Mouse (Mus musculus) neutrophil, adult 5-6 weeks (primary cell): Measurements from ENCODE around the gene Rasl11b. TPM values are rescaled to one million over a fixed set of nuclear protein-coding genes. Genes with fewer than 3 reads are reported as not detected.

ENCODE experiments used
- ATAC-seq: fragments of 151-379, 151-347 bp; 2 replicates; pipeline ENCODE4 v1.8.0; 2017; ENCODE audit warnings: mild to moderate bottlenecking, moderate TSS enrichment; ENCODE audit not compliant: insufficient number of reproducible peaks, poor library complexity, low FRiP score, severe bottlenecking; ENCODE audit errors: extremely low read depth
- total RNA-seq: library from RNA; stranded (forward); fragments of 200-1000 nt; gene quantifications from 2 replicates; pipeline ENCODE4 v1.2.3, GENCODE M21; 2017

The Rasl11b gene
- 1.2 TPM in 1 of 2 replicates, not detected in the other for total RNA-seq

DNA sequence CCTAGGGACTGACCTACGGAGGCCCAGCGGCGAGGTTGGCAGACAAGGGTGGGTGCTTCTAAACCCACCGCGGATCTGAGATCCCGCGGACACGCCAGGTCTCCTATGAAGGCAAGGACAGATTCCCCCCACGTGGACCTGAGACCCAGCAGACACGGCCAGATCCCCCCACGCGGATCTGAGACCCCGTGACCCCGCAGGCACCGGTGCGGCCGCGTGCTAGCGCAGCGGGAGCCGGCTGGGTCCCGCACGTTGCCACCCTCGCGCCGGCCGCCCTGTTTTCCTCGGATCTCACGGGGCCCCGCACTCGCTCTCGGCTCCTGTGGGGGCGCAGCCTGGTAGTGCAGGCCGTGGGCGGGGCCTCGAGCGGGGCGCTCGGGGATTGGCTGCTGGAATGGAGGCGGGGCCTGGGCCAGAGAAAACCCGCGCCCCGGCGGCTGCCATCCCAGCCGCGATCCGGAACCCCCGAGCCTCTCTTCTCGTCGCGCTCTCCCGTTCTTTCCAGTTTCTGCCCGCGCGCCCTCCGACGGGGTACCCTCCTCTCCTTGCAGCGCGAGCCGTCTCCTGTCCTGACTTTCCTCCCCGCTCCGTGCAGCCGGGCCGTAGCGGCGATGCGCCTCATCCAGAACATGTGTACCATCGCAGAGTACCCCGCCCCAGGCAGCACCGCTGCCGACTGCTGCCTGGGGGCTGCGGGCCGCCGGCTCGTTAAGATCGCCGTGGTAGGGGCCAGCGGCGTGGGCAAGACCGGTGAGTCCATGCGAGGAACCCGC, at the start of gene Rasl11b:
Gene Rasl11b (plus strand): TSS at position 446 of the 773 bp plus-strand sequence.
- peak; percentile 68 for ATAC-seq

DNA sequence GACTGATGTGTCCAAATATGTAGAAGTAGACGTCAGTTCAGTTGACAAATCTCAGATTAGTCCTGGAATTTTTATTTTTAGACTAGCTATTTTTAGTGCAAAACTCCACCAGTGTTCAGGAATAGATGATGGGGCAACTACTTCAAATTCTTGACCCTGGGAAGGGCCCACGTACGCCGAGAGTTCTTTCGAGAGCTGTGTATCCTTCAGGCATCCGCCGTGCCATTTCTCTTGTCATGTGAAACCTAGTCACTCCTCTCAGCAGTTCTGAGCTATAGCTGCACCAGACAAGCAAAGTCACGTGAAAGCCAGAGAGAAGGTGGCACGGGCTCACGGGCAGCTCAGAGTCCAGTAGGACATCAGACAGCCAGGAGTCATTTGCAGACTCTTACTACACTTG, 47.5 kb upstream of the Rasl11b start:
- ATAC-seq: no peak

DNA sequence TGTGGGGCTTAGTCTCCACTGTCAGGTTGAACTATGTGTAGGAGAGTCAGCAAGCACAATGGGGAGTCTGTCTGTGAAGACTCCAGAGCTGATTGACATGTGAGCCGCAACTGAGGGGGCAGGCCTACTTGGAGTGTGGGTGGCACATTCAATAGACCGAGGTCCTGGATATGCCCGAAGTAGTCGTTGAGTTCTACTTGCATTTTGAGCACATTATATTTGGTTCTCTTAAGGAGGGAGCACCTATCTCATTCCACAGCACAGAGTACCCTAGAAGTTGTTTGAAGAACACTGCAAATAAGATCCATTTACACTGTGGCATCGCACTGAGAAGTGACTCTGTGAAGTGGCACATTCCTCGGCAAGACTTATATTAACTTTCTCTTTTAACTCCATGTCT, 45.1 kb upstream of the Rasl11b start:
- no peak for ATAC-seq

DNA sequence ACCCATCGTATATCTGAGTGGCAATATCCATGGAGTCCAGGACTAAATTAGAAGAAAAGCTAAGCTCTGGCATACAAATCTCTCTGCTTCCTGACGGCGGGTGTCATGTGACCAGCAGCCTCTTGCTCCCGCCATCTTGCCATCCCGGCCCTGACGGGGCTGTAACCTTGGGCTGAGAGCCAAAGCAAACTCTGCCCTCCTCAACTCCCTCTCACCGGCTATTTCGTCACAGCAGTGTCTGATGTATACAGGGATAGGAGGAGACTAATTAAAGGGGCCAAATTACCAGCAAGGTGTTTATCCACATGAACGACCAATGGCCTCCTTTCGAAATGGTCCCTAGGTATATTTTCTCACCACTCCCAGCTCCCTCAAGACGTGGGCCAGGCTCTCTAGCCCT, 43.3 kb upstream of the Rasl11b start:
- ATAC-seq: no peak

DNA sequence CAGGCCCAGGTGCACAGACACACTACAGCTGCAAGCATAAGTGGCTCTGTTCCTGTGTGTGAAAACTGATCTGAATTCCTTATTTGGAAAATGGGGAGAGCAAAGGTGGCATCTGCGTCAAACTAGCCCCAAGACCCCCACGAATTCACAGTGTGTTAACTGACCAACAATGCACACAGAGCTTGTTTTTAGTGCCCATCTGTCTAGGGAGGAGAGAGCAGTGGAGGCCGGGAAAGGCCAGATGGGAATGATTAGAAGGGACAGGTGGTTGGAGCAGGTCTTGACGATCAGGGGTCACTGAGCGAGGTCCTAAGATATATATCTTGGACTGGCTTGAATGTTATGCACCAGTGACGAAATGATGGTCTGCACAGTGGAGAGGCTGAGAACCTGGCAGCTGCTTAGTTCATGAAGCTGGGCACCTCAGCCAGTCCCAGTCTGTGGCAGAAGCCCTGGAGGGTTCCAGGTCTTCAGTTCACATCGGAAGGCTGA, 39.2 kb upstream of the Rasl11b start:
- ATAC-seq: no peak

DNA sequence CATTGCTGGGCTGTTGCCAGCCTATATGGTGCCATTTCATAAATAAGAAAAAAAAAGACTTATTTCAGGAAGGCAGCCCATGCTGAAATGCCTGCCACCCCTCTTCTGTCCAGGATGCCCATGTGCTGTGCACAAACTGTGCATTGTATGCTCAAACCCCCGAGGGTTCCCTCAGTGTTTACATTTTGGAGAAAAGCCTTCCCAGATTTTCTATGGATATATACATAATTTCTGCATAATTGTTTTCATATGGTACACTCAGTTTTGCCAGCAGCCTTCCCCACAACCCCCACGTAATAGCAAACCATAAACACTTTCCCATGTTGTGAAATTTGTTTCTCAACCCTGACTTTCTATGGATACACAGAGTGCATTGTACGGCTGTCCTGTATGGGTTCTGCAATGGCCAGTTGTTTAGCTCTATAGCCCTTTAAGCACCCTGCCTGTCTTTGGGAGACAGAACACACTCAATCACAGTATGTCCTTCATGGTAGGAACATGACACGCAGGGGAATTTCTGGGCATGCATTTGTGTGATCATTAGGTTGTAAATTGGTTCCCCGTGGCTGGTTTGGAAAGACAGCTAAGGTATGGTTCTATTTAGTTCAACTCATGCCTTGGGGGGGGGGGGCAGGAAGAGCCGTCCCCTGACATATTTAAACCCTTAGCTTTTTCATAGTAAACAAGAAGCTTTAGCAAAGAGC, 36.0 kb upstream of the Rasl11b start:
- no peak for ATAC-seq

DNA sequence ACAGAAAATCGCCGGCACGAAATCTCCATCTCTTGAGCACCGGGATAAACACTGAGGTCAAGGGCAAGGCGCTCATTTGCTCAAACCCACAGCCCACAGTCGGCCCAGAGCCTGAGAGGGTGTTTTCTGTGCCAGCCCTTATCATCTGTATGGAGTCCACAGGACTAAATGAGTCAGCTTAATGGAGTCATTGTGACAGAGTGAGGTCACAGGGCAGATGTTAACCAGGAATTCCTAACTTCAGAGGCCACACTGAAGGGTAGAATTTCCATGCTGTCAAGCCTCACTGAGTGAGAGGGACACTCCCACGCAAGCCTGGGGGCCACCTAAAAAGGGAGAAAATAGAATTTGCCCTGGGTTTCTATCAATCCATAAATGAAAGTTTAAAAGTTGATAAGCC, 35.2 kb upstream of the Rasl11b start:
- ATAC-seq: no peak

DNA sequence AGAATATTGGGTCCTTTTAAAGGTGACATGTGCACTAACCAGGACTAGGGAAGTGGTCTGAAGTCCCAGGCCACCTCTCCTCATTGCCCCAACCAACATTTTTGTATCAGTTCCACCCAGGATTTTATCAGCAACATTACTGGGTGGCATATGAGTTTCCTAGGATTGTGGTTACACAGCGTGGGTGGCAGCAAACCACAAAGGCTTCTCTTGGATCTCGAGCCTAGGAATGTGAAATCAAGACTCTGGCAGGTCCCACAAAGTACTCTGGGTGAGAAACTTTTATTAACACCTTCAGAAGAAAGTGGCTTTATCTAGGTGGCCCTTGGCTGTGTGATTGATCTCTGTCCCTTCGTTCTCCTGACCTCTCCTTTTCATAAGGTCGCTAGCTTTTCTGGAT, 34.7 kb upstream of the Rasl11b start:
- ATAC-seq: no peak

DNA sequence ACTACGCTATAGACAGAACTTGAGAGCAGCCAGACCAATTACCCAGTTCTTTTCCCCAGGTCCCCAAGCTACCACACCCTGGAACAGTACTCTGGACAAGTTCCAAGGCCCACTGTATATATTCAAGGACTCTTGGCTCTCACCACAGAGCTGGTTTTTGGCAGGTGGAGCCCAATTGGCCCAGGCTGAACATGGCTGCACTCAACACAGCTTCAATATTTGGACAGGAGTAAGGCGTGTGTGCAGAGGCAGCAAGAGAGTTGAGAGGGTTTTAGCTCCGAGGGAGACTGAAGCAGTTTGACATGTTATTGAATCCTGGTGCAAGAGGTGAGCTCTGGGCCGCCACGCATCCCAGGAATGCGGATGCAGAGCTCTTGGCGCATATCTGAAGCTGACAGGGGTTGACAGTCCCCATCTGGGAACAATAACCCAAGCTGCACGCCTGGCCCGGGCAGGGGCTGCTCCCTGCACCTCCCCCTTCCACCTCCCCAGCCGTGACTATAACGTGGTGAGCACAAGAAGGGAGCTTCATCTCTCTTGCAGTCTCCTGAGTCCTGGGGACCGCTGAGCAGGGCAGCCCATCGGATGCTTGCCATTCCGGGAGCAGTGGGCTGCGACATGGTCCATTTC, 33.7 kb upstream of the Rasl11b start:
- no peak for ATAC-seq

DNA sequence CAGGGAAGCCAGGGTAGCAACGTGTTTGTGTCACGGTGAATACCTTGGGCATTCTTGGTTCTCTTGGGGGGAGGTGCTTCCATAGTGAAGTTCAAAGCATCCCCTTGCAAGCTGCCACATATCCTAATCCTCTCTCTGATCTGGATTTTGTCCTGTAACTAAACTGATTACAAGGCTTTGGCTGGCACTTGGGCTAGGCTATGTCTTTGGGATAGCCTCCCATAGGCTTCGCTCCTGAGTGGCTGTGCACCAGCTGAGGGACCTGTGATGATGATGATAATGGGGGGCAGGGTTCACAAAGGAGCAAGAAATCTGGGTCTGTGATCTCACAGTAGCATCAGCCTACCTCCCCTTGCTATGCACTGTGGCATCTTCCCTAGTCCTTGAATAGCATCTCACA, 33.1 kb upstream of the Rasl11b start:
- ATAC-seq: no peak

DNA sequence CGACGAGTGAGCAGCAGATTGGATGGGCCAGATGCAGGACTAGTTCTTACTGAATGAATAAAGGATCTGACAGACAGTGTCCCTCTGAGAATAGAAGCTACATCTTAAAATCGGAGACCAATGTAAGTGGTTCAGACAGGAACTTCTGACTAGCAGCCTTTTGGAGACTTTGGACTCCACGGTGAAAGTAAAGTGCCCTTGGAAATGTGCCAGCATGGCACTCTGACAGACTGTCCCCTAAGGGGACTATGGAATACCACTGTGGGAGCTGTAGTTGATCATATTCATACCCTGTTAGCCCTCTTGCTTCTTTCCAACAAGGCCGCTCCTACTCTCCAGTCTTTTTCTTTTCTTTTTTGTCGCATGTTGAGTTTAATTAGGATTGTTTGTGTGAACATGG, 31.9 kb upstream of the Rasl11b start:
- no peak for ATAC-seq

DNA sequence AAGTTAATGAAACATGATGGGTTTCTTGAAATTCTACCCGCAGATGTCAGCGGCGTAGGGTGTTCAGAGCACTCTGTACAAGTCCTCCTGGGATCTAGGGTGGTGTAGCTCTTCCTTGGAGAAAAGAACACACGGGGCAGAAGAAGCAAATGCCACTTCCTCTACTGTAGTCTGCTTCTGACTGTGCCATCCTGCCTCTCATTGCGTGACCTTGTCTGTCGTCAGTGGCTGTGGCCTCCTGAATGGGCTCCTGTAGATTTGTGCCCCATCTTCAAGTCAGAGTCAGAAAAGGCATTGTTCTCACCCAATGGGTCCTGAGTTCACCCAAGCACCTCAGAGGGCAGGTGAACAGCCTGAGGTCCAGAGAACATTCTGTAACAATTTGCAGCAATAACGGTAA, 30.5 kb upstream of the Rasl11b start:
- ATAC-seq: peak; percentile 25; the same call in 1 of the 2 replicates

DNA sequence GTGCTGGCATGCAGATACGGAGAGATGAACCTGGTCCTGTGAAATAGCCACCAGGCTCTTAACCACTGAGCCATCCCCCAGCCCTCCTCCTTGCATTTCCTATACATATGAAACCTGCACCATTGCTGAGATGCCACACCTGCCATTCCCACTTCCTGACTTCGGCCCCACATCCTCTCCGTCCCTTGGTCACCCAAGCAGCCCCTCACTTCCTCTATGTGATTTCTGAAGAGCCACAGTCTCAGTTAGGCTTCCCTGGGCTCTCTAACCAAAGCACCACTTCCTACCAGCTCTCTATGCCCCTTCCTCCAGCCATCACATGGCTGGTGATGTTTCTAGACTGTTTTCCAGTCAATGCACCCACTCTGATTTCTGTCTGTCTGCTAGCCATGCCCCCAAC, 28.4 kb upstream of the Rasl11b start:
- ATAC-seq: no peak

DNA sequence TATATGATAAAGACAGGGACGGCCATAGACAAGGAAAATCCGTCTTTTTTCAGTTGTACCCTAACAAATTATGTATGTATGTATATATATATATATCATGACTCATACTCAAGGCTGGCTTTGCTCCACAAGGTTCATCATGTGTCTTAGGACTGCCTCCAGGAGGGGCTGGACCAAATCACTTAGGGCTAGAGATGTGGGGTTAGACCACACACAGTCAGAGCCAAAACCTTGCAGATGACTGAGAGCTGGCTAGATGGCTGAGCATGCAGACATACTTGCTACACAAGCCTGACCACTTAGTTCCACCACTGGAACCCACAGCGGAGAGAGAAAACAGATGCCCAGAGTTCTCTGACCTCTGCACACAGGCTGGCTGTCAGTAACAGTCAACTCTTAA, 27.0 kb upstream of the Rasl11b start:
- ATAC-seq: no peak

DNA sequence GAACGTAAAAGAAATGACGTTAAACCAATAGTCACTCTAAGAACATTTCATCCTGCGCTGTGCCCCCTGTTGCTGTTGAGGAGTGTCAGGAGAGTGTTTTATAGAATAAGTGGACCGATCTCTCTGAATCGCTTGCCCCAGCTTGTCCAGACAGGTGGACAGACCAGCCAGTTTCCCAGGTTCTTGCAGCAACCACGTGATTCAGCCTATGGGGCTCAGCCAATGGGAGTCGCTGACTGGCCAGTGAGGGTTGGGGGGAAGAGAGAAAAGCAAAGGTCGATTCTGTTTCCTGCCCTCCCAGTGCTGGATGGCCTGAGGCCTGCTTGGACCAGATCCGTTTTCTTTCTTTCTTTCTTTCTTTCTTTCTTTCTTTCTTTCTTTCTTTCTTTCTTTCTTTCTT, 23.3 kb upstream of the Rasl11b start:
- no peak for ATAC-seq

DNA sequence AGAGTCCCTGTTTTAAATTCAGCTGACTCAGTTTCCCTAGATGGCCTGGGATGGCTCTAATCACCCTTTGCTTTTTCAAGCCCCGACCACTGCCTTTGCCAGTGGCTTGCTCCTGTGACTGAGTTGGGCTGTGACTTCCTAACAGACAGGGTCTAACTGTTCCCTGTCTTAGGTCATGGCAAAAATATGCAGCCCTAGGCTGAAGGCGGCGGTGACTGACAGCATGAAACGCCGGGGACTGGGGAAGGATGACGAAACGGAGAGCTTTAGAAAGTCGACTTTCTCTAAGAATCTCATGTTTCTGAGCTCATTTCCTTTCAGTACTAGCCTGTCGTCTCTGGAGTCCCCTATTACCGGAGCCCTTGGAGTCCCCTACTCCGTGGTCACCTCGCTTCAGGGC, 22.9 kb upstream of the Rasl11b start:
- ATAC-seq: no peak

DNA sequence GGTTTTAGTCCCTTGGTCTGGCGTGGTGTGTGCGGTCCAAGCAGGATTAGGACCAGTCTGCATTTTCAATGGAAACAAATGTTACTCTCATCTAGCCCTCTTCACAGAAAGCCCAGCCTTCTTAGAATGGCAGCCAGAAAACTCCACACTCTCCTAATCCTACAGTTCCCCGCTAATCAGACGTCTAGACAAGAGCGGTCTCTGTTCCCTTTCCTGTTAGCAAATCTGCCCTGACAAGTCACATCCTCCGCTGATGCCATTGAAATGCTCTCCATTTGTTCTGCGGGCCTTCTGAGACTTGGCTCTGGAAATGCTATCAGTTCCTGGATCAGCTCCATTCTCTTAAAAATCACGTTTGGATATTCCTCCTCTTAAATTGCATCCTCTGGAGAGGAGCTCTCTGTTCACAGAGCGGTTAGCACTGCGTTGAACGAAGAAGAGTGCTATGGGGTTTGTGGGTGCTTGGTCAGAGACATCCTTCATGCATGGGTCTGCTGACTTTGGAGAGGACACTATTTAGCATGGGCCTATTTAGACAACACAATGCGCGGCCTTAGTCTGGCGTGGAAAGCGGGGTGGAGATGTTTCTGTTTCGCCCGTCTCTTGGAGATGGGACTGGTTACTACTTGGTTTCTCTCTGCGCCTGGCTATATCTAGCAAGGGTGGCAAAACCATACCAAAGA, 21.8 kb upstream of the Rasl11b start:
- ATAC-seq: no peak

DNA sequence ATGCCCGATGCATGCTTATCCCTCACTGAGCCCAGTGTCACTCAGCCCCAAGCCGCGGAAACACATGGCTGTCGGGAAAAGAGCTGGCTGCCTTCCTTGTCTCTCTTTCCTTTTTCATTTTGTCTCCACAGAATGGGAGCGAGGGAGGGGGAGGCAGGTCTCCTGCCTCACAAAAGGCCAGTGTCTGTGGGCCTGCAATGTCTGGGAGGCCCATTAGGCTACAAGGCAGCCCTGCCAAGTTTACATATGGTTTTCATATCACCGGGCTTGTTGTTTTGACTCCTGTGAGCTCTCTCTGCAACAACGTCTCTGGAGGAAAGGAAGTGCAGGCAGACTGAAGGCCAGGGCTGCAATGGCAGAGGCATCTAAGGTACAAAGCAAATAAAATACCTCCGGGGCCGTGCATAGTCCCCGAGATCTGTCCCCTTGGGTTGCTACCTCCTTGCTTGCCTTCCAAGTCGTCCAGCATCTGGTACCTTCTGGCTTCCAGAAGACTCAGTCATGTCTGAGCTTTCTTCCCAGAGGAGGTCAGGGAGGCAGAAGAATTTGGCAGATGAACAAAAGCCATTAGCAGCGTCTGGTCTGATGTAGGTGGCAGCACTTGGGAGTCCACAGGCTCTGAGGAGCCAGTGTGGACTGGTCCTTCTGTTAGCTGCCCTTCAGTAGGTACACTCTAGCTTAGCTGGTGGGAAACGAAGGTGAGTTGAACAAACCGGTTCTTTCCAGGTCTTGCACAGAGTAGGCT, 19.4 kb upstream of the Rasl11b start:
- no peak for ATAC-seq

DNA sequence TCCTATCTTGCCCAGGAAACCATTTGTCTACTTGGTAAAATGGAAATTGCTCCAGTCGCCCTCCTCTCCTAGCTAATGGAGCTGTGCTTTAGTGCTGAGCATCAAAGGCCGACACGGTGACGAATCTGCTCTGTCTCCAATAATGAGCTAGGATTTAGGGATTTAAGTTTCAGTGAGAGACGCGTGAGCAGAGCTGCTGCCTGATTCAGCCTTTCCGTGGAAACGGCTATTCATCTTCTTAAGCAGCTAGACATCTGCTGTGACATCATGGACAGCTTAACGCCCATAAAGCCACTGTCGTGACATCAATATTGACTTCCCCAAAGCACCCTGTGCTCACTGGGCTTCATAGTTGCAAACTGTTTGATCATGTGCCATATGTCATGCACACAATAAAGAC, 14.9 kb upstream of the Rasl11b start:
- no peak for ATAC-seq
